Mouse (Mus musculus) ES-Bruce4 (cell line): ENCODE data around the gene Sap18.

Experiments
- CTCF ChIP-seq: IDR thresholded peaks from one replicate; pipeline ENCODE4 v1.8.1; 2011; ENCODE audit warnings: low read depth, low read length
- POLR2A ChIP-seq: IDR thresholded peaks from one replicate; pipeline ENCODE4 v1.8.1; 2011; ENCODE audit warnings: low read length; ENCODE audit not compliant: insufficient read depth

GRCm38 (mm10) chr14:57827284-57827683 is 29.3 kb downstream of the Sap18 start:
- TF ChIP-seq POLR2A (no peak), CTCF (no peak)
